Mouse (Mus musculus) lung, embryonic 14.5 days (tissue): ENCODE results near the gene Gm26938. TPM values are rescaled to one million over a fixed set of nuclear protein-coding genes. Genes with fewer than 3 reads are reported as not detected.

Experiments used
- ATAC-seq: fragments of 200-750 bp; cut with Nextera tagmentation; 2 replicates; pipeline ENCODE4 v1.8.0; 2017; ENCODE audit warnings: mild to moderate bottlenecking, moderate TSS enrichment, moderate library complexity; ENCODE audit not compliant: insufficient read depth
- DNase-seq: peaks from one replicate; pipeline ENCODE4 v3.0.0-alpha.2; 2015
- H3K27ac ChIP-seq: fragments of 300-500 bp; sonication (generic); 2 replicates; pipeline ENCODE4 v1.5.1; 2014; ENCODE audit warnings: low read depth, mild to moderate bottlenecking, moderate library complexity
- H3K27me3 ChIP-seq: fragments of 300-500 bp; sonication (generic); 2 replicates; pipeline ENCODE4 v1.6.1; 2014; ENCODE audit warnings: low read length, control low read depth; ENCODE audit not compliant: insufficient read depth
- H3K36me3 ChIP-seq: fragments of 300-500 bp; sonication (generic); 2 replicates; pipeline ENCODE4 v1.6.1; 2014; ENCODE audit warnings: control low read depth; ENCODE audit not compliant: insufficient read depth
- H3K4me1 ChIP-seq: fragments of 300-500 bp; sonication (generic); 2 replicates; pipeline ENCODE4 v1.6.1; 2014; ENCODE audit warnings: antibody characterized with exemption, control low read depth; ENCODE audit not compliant: insufficient read depth
- H3K4me2 ChIP-seq: fragments of 300-500 bp; sonication (generic); 2 replicates; pipeline ENCODE4 v1.6.1; 2014; ENCODE audit warnings: mild to moderate bottlenecking
- H3K4me3 ChIP-seq: fragments of 300-500 bp; sonication (generic); 2 replicates; pipeline ENCODE4 v1.5.1; 2014; ENCODE audit warnings: low read depth, low read length
- H3K9ac ChIP-seq: fragments of 300-500 bp; sonication (generic); 2 replicates; pipeline ENCODE4 v1.6.1; 2014
- H3K9me3 ChIP-seq: fragments of 300-500 bp; sonication (generic); 2 replicates; pipeline ENCODE4 v1.6.1; 2016; ENCODE audit warnings: low read depth, low read length, control low read depth
- CTCF ChIP-seq: IDR thresholded peaks from 2 replicates; pipeline ENCODE4 v1.5.1; 2016; ENCODE audit warnings: antibody characterized with exemption, low read depth
- WGBS: fragments of 180-500 bp; shearing (Covaris S2); extraction: QIAGEN DNeasy Blood & Tissue Kit; methylation state at CpG from one replicate; pipeline ENCODE4 v1.1.7; 2014; 5-methylcytosine and 5-hydroxymethylcytosine counted together
- microRNA-seq: library from miRNA; unstranded; fragments of <30 nt; microRNA quantifications from one replicate; pipeline ENCODE4, GENCODE M21; 2016; ENCODE audit warnings: borderline number of aligned reads
- polyA plus RNA-seq: library from polyadenylated mRNA; unstranded; fragments of >200 nt; fragmentation: Nextera tagmentation; extraction: Ambion mirVana; gene quantifications from 2 replicates; pipeline ENCODE4 v1.2.1, GENCODE M21; 2014

The Gm26938 gene
- polyA plus RNA-seq, 1 experiment from 2014 or later, result not detected

DNA sequence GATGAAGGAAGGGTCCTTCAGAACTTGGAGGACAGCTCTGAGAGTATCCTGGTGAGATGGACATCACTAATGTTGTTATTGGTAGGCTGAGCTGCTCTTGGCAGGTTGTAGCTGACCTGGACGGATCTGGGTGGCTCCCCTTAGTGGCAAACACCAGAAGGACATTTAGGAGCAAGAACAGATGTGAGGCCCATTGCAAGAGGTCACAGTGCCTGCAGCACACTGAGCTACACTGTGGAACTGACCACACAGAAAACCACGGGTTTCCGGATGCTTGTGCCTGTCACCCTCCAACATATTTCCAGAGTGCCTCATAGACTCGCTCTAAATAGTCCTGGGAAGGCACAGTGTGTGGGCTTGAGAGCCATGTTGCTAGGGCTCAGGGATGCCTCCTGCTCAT lies 36.7 kb downstream of the Gm26938 start:
- Histone ChIP-seq H3K4me3 (no peak overlapping the region), H3K9ac (no peak overlapping the region), H3K4me2 (no peak overlapping the region), H3K4me1 (peaks cover 19% of the 10 kb centered on the region), H3K27me3 (no peaks in the 10 kb centered on the region), H3K9me3 (no peaks in the 10 kb centered on the region), H3K27ac (no peak overlapping the region), H3K36me3 (no peaks in the 10 kb centered on the region)
- ATAC-seq (no peak), DNase-seq (no peak)
- 47% methylated on average over 4 of the region's 4 CpGs for WGBS
- TF ChIP-seq CTCF, result 0 out of 2 replicates have a peak, but pooled peaks have one; percentile 6

DNA sequence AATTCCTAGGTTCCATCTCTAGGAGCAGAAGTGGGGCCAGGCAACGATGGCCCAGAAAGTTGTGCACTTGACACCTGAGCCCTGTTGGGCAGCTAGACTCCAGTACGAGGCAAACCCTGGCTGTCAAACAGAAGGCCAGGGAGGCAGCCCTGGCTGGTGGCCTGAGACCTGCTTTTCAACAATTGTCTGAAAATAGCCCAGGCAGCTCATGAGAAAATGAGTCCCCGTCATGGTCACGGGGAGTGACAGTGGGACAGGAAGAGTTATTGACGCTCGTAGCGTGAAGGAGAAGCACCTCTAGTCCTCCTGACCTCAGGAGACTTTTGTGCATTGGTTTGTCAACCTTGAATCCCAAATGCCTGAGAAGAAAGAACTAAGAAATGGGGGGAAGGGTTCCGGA lies 44.8 kb downstream of the Gm26938 start:
- Histone ChIP-seq H3K4me3 (no peak overlapping the region), H3K27ac (no peak overlapping the region), H3K9me3 (no peaks in the 10 kb centered on the region), H3K27me3 (no peaks in the 10 kb centered on the region), H3K4me2 (no peak overlapping the region), H3K36me3 (no peaks in the 10 kb centered on the region), H3K9ac (no peak overlapping the region), H3K4me1 (no peaks in the 10 kb centered on the region)
- WGBS, result 70% methylated on average over 8 of the region's 8 CpGs
- TF ChIP-seq CTCF, result no peak
- ATAC-seq, result no peak
- no peak for DNase-seq

- ATAC-seq (no peak), DNase-seq (no peak)
- Histone ChIP-seq H3K4me1 (no peaks in the 10 kb centered on the region), H3K4me2 (no peak overlapping the region), H3K36me3 (peaks cover 16% of the 10 kb centered on the region), H3K9ac (no peak overlapping the region), H3K9me3 (no peaks in the 10 kb centered on the region), H3K27ac (no peak overlapping the region), H3K27me3 (no peaks in the 10 kb centered on the region), H3K4me3 (no peak overlapping the region)
- 75% methylated on average over 5 of the region's 5 CpGs for WGBS
- TF ChIP-seq CTCF, result no peak
Measured at GRCm38 (mm10) chr5:139776966-139777365, 49.2 kb downstream of the Gm26938 start.

- under 1% methylated on average over 55 of the region's 55 CpGs for WGBS
Measured at GRCm38 (mm10) chr5:139775216-139775926, 50.8 kb downstream of the Gm26938 start, which contains the start of gene Ints1. Ints1 (minus strand) TSS chr5:139775674.

GRCm38 (mm10) chr5:139768216-139768615 lies 58.0 kb downstream of the Gm26938 start:
- ATAC-seq (no peak), DNase-seq (no peak)
- Histone ChIP-seq H3K4me3 (no peak overlapping the region), H3K4me1 (no peaks in the 10 kb centered on the region), H3K9ac (no peak overlapping the region), H3K27me3 (no peaks in the 10 kb centered on the region), H3K27ac (no peak overlapping the region), H3K36me3 (peaks cover 93% of the 10 kb centered on the region), H3K4me2 (no peak overlapping the region), H3K9me3 (no peaks in the 10 kb centered on the region)
- WGBS, result 92% methylated on average over 8 of the region's 8 CpGs
- TF ChIP-seq CTCF, result no peak

More at GRCm38 (mm10) chr5:139775216-139775926, 50.8 kb downstream of the Gm26938 start, which contains the start of gene Ints1:
- TF ChIP-seq CTCF, result peak; percentile 94
- Histone ChIP-seq H3K4me1 (no peaks in the 10 kb centered on the region), H3K27ac (no peak within 1 kb of the TSS), H3K4me2 (peak within 1 kb of the TSS; percentile 92), H3K36me3 (peaks cover 32% of the 10 kb centered on the region), H3K4me3 (peak within 1 kb of the TSS; percentile 98), H3K27me3 (no peaks in the 10 kb centered on the region), H3K9me3 (no peaks in the 10 kb centered on the region), H3K9ac (peak within 1 kb of the TSS; percentile 81)
- DNase-seq (peak; percentile 99), ATAC-seq (peak; percentile 95)

- Histone ChIP-seq H3K9me3 (no peaks in the 10 kb centered on the region), H3K27ac (no peak overlapping the region), H3K4me1 (no peaks in the 10 kb centered on the region), H3K9ac (no peak overlapping the region), H3K27me3 (no peaks in the 10 kb centered on the region), H3K36me3 (peaks cover 96% of the 10 kb centered on the region), H3K4me3 (no peak overlapping the region), H3K4me2 (no peak overlapping the region)
- peak; percentile 65 for TF ChIP-seq CTCF
- DNase-seq (peak; percentile 53), ATAC-seq (no peak)
- WGBS, result 70% methylated on average over 11 of the region's 11 CpGs
Measured at GRCm38 (mm10) chr5:139764296-139764695, 61.9 kb downstream of the Gm26938 start.

- TF ChIP-seq CTCF, result no peak
- Histone ChIP-seq H3K9me3 (no peaks in the 10 kb centered on the region), H3K36me3 (peaks cover 92% of the 10 kb centered on the region), H3K4me1 (no peaks in the 10 kb centered on the region), H3K4me3 (no peak overlapping the region), H3K4me2 (no peak overlapping the region), H3K9ac (no peak overlapping the region), H3K27me3 (no peaks in the 10 kb centered on the region), H3K27ac (no peak overlapping the region)
- WGBS, result 85% methylated on average over 16 of the region's 16 CpGs
- no peak for ATAC-seq
- no peak for DNase-seq
Measured at GRCm38 (mm10) chr5:139758096-139758495, 68.1 kb downstream of the Gm26938 start.

Small RNAs within 50 kb of the gene (microRNA-seq; reads per million reads assigned to microRNA genes)
- not detected for gene Mir7037

Other genes starting within 250 kb of the Gm26938 start
- 3.0 and 4.8 TPM in 2 replicates for gene Micall2, start 90.1 kb downstream of the Gm26938 start, polyA plus RNA-seq
- 37.6 and 39.8 TPM in 2 replicates for gene Ints1, start 50.7 kb downstream of the Gm26938 start, polyA plus RNA-seq
- 8.0 and 10.0 TPM in 2 replicates for gene Mafk, start 34.9 kb downstream of the Gm26938 start, polyA plus RNA-seq
- 8.4 and 10.5 TPM in 2 replicates for gene Tmem184a, start 6.5 kb downstream of the Gm26938 start, polyA plus RNA-seq
- gene Psmg3, start 478 bp upstream of the Gm26938 start, polyA plus RNA-seq, result 78.8 and 79.3 TPM in 2 replicates
- gene Elfn1, start 81.5 kb upstream of the Gm26938 start, polyA plus RNA-seq, result 0.12 and 0.46 TPM in 2 replicates